Mouse (Mus musculus) right cerebral cortex, adult 2 months (tissue): ENCODE data around the gene Gm4187.
"Not testable (repeated sequence)": the region's sequence is repeated elsewhere in the genome, so short reads cannot be mapped to it uniquely, and the experiment has no call there.

Experiments
- DNase-seq, 2 experiments: peaks; one replicate each; pipeline ENCODE4 v3.0.0; 2021 to 2022; ENCODE audit warnings: low spot score in 2 of 2

Gm4187 gene

DNA sequence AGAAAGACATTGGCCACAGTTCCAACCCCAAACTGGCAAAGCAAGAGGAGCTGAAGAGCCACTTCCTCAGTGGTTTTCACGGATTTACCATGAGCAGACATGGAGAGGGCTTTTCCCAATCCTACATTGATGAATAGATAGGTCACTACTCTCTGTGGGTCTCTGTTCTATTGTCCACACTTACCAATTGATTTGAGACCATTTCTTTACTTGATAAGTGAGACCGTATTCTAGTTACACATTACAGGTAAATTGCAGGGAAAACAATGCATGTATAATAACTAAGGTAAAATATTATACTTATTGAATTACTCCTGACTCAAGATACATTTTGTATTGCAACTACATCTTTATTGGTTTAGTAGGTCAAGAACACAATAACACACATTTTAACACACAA lies at the start of gene Gm4187:
TSS of gene Gm4187 (minus strand) at position 101 of the 400 bp plus-strand sequence.
- not testable (repeated sequence) for DNase-seq

DNA sequence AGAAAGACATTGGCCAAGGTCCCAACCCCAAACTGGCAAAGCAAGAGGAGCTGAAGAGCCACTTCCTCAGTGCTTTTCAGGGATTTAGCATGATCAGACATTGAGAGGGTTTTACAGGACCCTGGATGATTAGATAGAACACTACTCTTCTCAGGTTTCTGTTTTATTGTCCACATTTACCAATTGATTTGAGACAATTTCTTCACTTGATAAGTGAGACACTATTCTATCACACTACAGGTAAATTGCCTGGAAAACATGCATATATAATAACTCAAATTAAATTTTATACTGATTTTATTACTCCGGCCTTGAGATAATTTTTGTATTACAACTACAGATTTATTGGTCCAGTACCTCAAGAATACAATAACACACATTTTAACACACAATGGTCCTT lies 41.4 kb upstream of the Gm4187 start, which contains the start of gene Gm8660:
TSS of gene Gm8660 (minus strand) at position 101 of the 400 bp plus-strand sequence.
- not testable (repeated sequence) for DNase-seq
